Mouse (Mus musculus) MN1 (cell line): ENCODE measurements around the gene Rergl.

Source experiments
- DNase-seq: peaks from one replicate; pipeline ENCODE4 v3.0.0-alpha.2; 2016; ENCODE audit warnings: low spot score

Gene Rergl

DNA sequence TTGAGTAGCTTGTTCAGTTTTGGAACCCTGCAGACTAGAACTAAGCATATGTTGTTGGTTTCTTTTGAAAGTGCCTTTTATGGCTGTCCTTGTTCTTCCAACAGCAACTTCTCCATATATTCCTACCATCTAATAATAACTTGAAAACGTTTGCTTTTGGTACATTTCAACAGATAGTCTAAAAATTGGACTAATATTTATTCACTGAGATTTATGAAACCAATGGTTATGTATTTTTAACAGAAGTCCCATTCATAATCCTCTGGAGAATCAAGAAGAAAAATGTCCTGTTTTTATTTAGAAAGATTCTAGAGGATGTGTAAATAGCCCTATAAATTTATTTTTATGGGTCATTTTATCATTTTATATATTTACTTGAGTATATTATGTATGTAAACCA lies at the start of gene Rergl:
Rergl (minus strand) TSS at position 101 of the 400 bp plus-strand sequence.
- no peak for DNase-seq

GRCm38 (mm10) chr6:139538469-139538868 lies 36.7 kb upstream of the Rergl start:
- DNase-seq, result peak; percentile 18

DNA sequence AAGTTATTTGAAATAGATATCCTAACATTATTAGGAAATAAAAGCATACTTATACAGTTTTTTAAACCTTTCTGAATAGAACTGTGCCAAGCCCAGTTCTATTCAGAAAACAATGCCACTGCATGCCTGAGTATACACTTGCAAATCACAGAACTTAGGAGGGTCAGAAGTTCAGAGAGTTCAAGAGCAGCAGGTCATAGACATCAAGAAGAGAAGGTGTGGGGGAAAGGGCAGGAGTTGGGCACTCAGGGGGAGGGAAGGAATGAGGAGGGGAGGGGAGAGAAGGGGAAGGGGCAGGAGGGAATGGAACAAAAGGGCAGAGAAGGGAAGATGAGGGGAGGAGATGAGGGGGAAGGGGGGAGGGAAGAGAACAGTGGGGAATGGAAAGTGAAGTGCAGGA lies 23.6 kb upstream of the Rergl start:
- no peak for DNase-seq

GRCm38 (mm10) chr6:139524288-139524687 lies 22.5 kb upstream of the Rergl start:
- no peak for DNase-seq

DNA sequence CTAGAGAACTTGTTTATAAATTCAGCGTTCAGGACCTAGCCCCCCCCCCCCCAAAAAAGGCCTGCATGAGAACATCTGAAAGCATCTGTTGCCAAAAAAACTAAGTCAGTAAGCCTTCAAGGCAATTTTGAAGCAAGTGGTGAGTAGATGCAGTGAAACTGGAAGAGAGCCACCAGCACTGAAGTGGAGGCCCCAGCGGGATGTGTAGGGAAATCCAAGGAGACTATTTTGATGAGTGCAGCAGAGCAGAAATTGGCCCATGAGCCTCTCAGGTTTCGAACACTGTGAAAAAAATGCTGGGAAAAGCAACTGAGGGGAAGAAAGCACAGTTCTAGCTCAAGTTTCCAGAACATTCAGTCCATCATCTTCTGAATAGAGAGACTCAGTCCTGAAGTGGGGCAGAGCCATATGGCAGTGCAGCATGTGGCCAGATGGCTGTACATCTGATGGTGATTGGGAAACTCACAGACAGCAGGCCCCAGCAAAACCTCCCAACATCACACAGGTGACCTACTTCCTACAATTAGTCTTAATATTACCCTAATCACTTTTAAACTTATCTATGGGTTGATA lies 13.2 kb upstream of the Rergl start:
- no peak for DNase-seq

DNA sequence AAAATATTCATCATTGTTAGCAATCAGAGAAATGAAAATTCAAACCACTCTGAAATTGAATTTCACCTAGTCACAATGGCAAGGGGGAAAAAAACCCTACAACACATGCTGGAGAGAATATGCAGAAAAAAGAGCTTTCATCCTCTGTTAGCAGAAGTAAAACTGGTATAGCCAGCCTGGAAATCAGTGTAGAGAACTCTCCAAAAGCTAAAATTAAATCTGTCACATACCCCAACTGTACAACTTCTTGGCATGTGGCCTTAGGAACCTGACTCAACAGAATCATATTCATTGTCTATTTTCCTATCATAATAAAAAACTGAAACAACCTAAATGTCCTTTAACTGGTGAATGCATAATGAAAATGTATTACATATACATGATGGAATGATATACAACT lies 22.0 kb downstream of the Rergl start:
- no peak for DNase-seq

DNA sequence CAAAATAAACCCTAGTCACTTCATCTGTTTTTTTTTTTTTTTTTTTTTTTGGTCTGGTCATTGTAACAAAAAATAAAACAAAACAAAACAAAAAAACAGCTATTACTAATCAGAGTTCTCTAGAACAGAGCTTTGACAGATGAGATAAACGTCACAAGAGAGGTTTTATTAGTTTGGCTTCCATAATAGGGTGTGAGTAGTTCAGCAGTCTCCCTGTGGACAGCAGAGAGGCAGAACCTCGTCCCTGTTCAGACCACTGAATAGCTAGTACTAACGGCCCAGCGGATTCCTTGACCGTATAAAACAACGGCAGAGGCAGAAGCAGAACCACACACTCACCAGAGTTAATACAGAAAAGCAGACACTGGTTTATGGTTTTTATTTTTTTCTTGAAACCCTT lies 36.8 kb downstream of the Rergl start:
- no peak for DNase-seq

- DNase-seq, result no peak
These were observed 37.5 kb downstream of the Rergl start for GRCm38 (mm10) chr6:139464292-139464691.

- no peak for DNase-seq
These were observed 40.7 kb downstream of the Rergl start for GRCm38 (mm10) chr6:139461094-139461493.

- no peak for DNase-seq
These were observed 41.3 kb downstream of the Rergl start for GRCm38 (mm10) chr6:139460470-139460869.

DNA sequence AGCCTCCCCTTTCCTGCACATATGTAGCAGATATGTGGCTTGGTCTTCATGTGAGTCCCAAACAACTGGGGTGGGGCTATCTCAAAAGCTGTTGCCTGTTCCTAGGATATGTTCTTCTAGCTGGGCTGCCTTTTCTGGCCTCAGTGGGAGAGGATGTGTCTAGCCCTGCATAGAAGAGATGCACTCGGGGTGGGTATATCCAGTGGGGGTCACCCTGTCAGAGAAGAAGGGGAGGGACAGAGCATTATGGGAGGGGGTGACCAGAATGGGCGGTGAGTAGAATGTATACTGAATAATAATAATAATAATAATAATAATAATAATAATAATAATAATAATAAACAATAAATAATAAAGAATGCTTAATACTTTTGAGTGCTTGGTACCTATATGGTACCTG lies 57.8 kb downstream of the Rergl start:
- DNase-seq, result no peak
